Mouse (Mus musculus): ENCODE results near the gene Dusp6.

- TF ChIP-seq CTCF (IDR thresholded peaks at IDR 0.05; ENCODE audit: control insufficient read depth, insufficient read depth, insufficient replicate concordance, low read depth, low read length): no peak
- TF ChIP-seq POLR2A (IDR thresholded peaks at IDR 0.05; ENCODE audit: control insufficient read depth, low read depth, low read length): no peak
These were observed 54.0 kb downstream of the Dusp6 start for GRCm38 (mm10) chr10:99317057-99317456.
